Mouse (Mus musculus) left cerebral cortex, adult 2 months (tissue): ENCODE measurements around the gene Lcmt1. TPM values are rescaled to one million over a fixed set of nuclear protein-coding genes. Genes with fewer than 3 reads are reported as not detected.

ENCODE experiments used
- DNase-seq, 2 experiments: peaks; one replicate each; pipeline ENCODE4 v3.0.0; 2021 to 2022; ENCODE audit warnings: low spot score in 2 of 2, mixed read lengths in 1 of 2; ENCODE audit errors: extremely low spot score in 1 of 2
- H3K27ac ChIP-seq: fragments of 200-600 bp; 2 replicates; pipeline ENCODE4 v1.8.1; 2022
- H3K4me3 ChIP-seq: fragments of 200-600 bp; 2 replicates; pipeline ENCODE4 v1.8.1; 2022
- CTCF ChIP-seq: fragments of 200-600 bp; IDR thresholded peaks from 2 replicates; pipeline ENCODE4 v1.8.1; 2022; ENCODE audit warnings: antibody characterized with exemption, mild to moderate bottlenecking, moderate library complexity
- intact Hi-C: fragments of 180-260 bp; cut with DNase I; formaldehyde crosslinking; loops from one replicate; pipeline ENCODE4 v1.15.1; 2025
- total RNA-seq, 2 experiments: library from RNA; stranded (reverse); gene quantifications; 2 replicates each; pipeline ENCODE4 v1.2.3; 2021

Gene Lcmt1
- total RNA-seq, 2 experiments from 2014 or later: 82.1 to 88.2 TPM

GRCm38 (mm10) chr7:123377443-123378400, 8.1 kb downstream of the Lcmt1 start:
- intact Hi-C loops: loop anchor here (10.0 kb wide), 1 partner anchor 173 kb away; no protein-coding TSS in a partner anchor
- peak overlapping the region; percentile 93 for H3K4me3 ChIP-seq
- TF ChIP-seq CTCF: no peak; the same call in 1 of the 2 replicates
- DNase-seq: peak; percentile 89 to 95
- H3K27ac ChIP-seq: peak overlapping the region; percentile 90

DNA sequence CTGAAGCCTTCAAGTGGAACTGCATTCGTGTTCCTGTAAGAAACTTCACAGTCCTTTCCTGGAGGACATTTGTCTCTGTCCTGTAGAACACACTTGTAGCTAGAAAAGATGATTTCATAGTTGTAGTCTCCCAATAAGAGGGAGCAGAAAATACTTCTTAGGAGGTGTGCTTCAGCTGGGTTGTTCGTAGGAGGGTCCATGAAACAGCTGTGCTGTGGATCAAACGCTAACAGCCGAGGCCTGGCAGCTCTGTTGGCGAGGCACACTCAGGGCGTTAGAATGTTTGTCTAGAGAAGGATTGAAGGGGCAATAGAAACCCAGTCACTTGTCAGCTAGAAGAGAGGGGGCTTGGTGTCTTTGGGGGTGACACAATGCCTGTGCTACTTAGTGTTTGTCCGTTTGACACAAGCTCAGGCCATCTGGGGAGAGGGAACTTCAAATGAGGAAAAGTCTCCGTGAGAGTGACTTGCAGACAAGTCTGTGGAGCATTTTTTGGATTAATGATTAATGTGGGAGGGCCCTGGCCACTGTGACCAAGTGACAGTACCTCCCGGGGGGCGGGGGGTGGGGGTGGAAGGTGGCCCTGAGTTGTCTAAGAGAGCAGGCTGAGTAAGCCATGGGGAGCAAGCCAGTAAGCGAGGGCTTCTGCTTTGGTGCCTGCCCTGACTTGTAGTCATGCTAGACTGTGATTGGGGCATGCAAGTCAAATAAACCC, 16.3 kb downstream of the Lcmt1 start:
- intact Hi-C loops: no loop called here
- no peak for TF ChIP-seq CTCF
- no peak for DNase-seq
- Histone ChIP-seq H3K27ac (no peak overlapping the region), H3K4me3 (no peak overlapping the region)

GRCm38 (mm10) chr7:123389686-123390280, 20.2 kb downstream of the Lcmt1 start:
- no peak for DNase-seq
- intact Hi-C loops: no loop called here
- H3K4me3 ChIP-seq: no peak overlapping the region
- no peak overlapping the region for H3K27ac ChIP-seq
- no peak for TF ChIP-seq CTCF

DNA sequence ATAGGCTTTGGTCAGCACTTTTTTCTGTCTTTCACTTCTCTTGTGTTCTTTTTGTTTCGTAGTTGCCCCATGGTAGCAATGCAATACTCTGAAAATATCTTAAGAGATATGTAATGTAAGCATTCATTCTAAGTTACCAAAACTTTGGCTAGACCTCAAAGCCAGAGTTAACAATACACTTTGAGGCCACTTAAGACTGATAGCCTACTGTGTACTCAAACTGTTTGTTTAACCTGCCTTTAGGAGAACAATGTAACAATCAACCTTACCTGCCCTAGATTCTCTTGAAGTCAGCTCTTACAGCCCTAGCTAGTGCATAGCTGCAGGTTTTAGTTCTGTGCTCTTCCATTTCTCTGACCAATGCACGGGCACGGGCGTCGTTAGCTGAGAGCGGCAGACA, 24.7 kb downstream of the Lcmt1 start:
- no peak for TF ChIP-seq CTCF
- H3K27ac ChIP-seq: no peak overlapping the region
- no peak for DNase-seq
- H3K4me3 ChIP-seq: no peak overlapping the region
- intact Hi-C loops: no loop called here

DNA sequence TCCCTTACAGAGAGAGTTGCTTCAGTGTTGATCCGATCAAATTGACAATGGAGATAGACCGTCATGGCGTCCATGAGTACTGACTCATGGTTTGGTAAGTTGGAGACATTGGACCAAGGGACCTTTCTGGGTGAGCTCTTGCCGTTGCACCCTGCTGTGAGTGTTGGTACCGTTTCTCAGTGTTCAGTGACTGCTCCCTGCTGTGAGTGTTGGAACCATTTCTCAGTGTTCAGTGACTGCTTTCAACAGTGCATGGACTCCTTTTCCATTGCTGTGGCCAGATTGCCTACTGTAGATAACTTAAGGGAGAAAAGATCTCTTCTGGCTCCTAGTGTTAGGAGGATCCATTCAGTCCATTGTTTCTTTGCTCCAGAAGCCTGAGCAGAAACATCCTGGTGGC, 27.3 kb downstream of the Lcmt1 start:
- Histone ChIP-seq H3K4me3 (no peak overlapping the region), H3K27ac (no peak overlapping the region)
- no peak for DNase-seq
- no peak for TF ChIP-seq CTCF
- intact Hi-C loops: loop anchor here (5.0 kb wide), 1 partner anchor 190 kb away; no protein-coding TSS in a partner anchor

GRCm38 (mm10) chr7:123397369-123397768, 27.8 kb downstream of the Lcmt1 start:
- no peak for TF ChIP-seq CTCF
- no peak for DNase-seq
- intact Hi-C loops: loop anchor here (5.0 kb wide), 1 partner anchor 190 kb away; no protein-coding TSS in a partner anchor
- Histone ChIP-seq H3K27ac (no peak overlapping the region), H3K4me3 (no peak overlapping the region)

DNA sequence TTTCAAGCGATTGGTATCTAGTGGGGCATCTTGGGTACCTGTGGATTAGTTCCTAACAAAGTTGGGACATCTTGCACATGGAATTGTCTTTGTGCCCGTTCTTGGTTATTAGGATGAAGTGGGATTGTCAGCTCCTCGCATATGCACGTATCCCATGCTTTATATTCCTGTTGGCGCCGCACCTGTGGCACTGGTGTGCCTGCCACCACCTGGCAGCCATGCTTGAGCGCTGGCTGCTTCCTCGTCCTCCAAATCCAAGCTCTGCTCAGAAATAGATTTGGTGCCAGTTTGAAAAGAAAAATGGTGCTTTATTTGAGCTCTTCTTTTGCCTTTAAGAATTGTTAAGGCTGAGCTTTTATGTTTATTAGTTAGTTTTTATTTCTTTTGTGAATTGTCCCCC, 28.3 kb downstream of the Lcmt1 start:
- Histone ChIP-seq H3K27ac (no peak overlapping the region), H3K4me3 (no peak overlapping the region)
- intact Hi-C loops: loop anchor here (5.0 kb wide), 1 partner anchor 191 kb away; no protein-coding TSS in a partner anchor
- TF ChIP-seq CTCF: no peak
- no peak for DNase-seq

- Histone ChIP-seq H3K4me3 (no peak overlapping the region), H3K27ac (no peak overlapping the region)
- DNase-seq: peak; percentile 26 to 47
- TF ChIP-seq CTCF: peak; percentile 87
- intact Hi-C loops: loop anchor here (1.0 to 5.0 kb wide), 2 partner anchors 66 to 192 kb away; no protein-coding TSS in a partner anchor
These were observed 29.2 kb downstream of the Lcmt1 start for GRCm38 (mm10) chr7:123398828-123399227.

- Histone ChIP-seq H3K4me3 (no peak overlapping the region), H3K27ac (no peak overlapping the region)
- intact Hi-C loops: loop anchor here (1.0 to 5.0 kb wide), 2 partner anchors 66 to 192 kb away; no protein-coding TSS in a partner anchor
- no peak for TF ChIP-seq CTCF
- DNase-seq: no peak
These were observed 29.7 kb downstream of the Lcmt1 start for GRCm38 (mm10) chr7:123399286-123399685.

GRCm38 (mm10) chr7:123401121-123401520, 31.5 kb downstream of the Lcmt1 start:
- intact Hi-C loops: no loop called here
- DNase-seq: no peak

GRCm38 (mm10) chr7:123404198-123404597, 34.6 kb downstream of the Lcmt1 start:
- Histone ChIP-seq H3K4me3 (no peak overlapping the region), H3K27ac (no peak overlapping the region)
- intact Hi-C loops: no loop called here
- no peak for DNase-seq
- TF ChIP-seq CTCF: no peak

More at GRCm38 (mm10) chr7:123401121-123401520, 31.5 kb downstream of the Lcmt1 start:
- Histone ChIP-seq H3K27ac (no peak overlapping the region), H3K4me3 (no peak overlapping the region)
- no peak for TF ChIP-seq CTCF
